Mouse (Mus musculus): ENCODE data around the gene Mchr1. TPM values are rescaled to one million over a fixed set of nuclear protein-coding genes. Genes with fewer than 3 reads are reported as not detected.

The Mchr1 gene
- total and polyA plus RNA-seq, 3 experiments, result not detected

GRCm38 (mm10) chr15:81252626-81253174, 17.4 kb downstream of the Mchr1 start:
- H3K9ac ChIP-seq (ENCODE audit: insufficient read depth, low read depth), result no peak overlapping the region
- H3K9me3 ChIP-seq (replicated peaks; ENCODE audit: low read length), result no peaks in the 10 kb centered on the region
- in situ Hi-C loops (cut with MboI; ENCODE audit: low pct_ligation_motif_present, low pct_unique_long_range_greater_than_20kb, low sequenced_read_pairs) (no loop called here), dilution Hi-C loops (cut with MboI; ENCODE audit: extremely low pct_ligation_motif_present, extremely low pct_unique_long_range_greater_than_20kb, low sequenced_read_pairs) (no loop called here)
- no peak for TF ChIP-seq USF1 (IDR thresholded peaks at IDR 0.05; ENCODE audit: low read depth, low read length)
- TF ChIP-seq ZNF384 (IDR thresholded peaks at IDR 0.05; ENCODE audit: low read depth, low read length), result no peak
- no peak for TF ChIP-seq ZC3H11A (IDR thresholded peaks at IDR 0.05; ENCODE audit: low read depth, low read length)
- TF ChIP-seq CHD2 (IDR thresholded peaks at IDR 0.05; ENCODE audit: low read length), result no peak
- no peak for TF ChIP-seq POLR2A (IDR thresholded peaks at IDR 0.05; ENCODE audit: low read depth, low read length)
- no peak for TF ChIP-seq CHD1 (IDR thresholded peaks at IDR 0.05; ENCODE audit: low read depth, low read length)
- no peak for TF ChIP-seq SIN3A (IDR thresholded peaks at IDR 0.05; ENCODE audit: low read length)
- no peak for TF ChIP-seq HCFC1 (IDR thresholded peaks at IDR 0.05; ENCODE audit: low read depth, low read length)
- no peak for TF ChIP-seq MEF2A (IDR thresholded peaks at IDR 0.05; ENCODE audit: borderline replicate concordance, low read depth, low read length)
- no peak for TF ChIP-seq ZMIZ1 (IDR thresholded peaks at IDR 0.05; ENCODE audit: low read depth, low read length)
- TF ChIP-seq TCF12 (IDR thresholded peaks at IDR 0.05; ENCODE audit: low read depth, low read length), result no peak
- TF ChIP-seq NRF1 (IDR thresholded peaks at IDR 0.05; ENCODE audit: low read depth, low read length), result no peak
- no peak for TF ChIP-seq KAT2A (IDR thresholded peaks at IDR 0.05; ENCODE audit: insufficient replicate concordance, low read length)
- no peak for TF ChIP-seq RCOR1 (conservative IDR thresholded peaks at IDR 0.05; ENCODE audit: low read depth, low read length)
- TF ChIP-seq E2F4 (IDR thresholded peaks at IDR 0.05; ENCODE audit: insufficient replicate concordance, low read depth, low read length), result no peak
- no peak for TF ChIP-seq MAX (IDR thresholded peaks at IDR 0.05; ENCODE audit: low read length)
- no peak for TF ChIP-seq MAZ (IDR thresholded peaks at IDR 0.05; ENCODE audit: low read depth, low read length)
- no peak for TF ChIP-seq USF2 (conservative IDR thresholded peaks at IDR 0.05; ENCODE audit: low read depth, low read length)
- peaks cover 2% of the 10 kb centered on the region for H3K27me3 ChIP-seq (replicated peaks)
- H3K27ac ChIP-seq (ENCODE audit: insufficient read depth, low read depth), result no peak overlapping the region
- no peaks in the 10 kb centered on the region for H3K79me2 ChIP-seq (replicated peaks; ENCODE audit: control insufficient read depth, extremely low read depth, insufficient read depth, poor library complexity, severe bottlenecking)
- no peak for DNase-seq (ENCODE audit: extremely low read depth)
- H3K4me1 ChIP-seq (ENCODE audit: control insufficient read depth in 1 of 2, insufficient read depth in 2 of 2), result peaks cover 0 to 22% of the 10 kb centered on the region in 2 experiments; a peak in 3 of 4 replicates
- no peaks in the 10 kb centered on the region for H3K36me3 ChIP-seq (replicated peaks in 1 of 2; ENCODE audit: control insufficient read depth in 1 of 2, insufficient read depth in 1 of 2, low read length in 1 of 2)
- H3K4me3 ChIP-seq (replicated peaks in 1 of 3; ENCODE audit: low read depth in 2 of 3, low read length in 2 of 3, poor library complexity in 1 of 3), result no peak overlapping the region
- H3K4me2 ChIP-seq (ENCODE audit: insufficient read depth, low read depth, poor library complexity, severe bottlenecking), result no peak overlapping the region

- Histone ChIP-seq H3K9ac (ENCODE audit: insufficient read depth, low read depth) (no peak overlapping the region), H3K4me2 (ENCODE audit: insufficient read depth, low read depth, poor library complexity, severe bottlenecking) (no peak overlapping the region), H3K36me3 (replicated peaks in 1 of 2; ENCODE audit: control insufficient read depth in 1 of 2, insufficient read depth in 1 of 2, low read length in 1 of 2) (no peaks in the 10 kb centered on the region), H3K27ac (ENCODE audit: insufficient read depth, low read depth) (no peak overlapping the region), H3K9me3 (replicated peaks; ENCODE audit: low read length) (no peaks in the 10 kb centered on the region), H3K27me3 (replicated peaks) (peaks cover 2% of the 10 kb centered on the region), H3K4me1 (ENCODE audit: control insufficient read depth in 1 of 2, insufficient read depth in 2 of 2) (peaks cover 5 to 26% of the 10 kb centered on the region in 2 experiments), H3K79me2 (replicated peaks; ENCODE audit: control insufficient read depth, extremely low read depth, insufficient read depth, poor library complexity, severe bottlenecking) (no peaks in the 10 kb centered on the region), H3K4me3 (replicated peaks in 1 of 3; ENCODE audit: low read depth in 2 of 3, low read length in 2 of 3, poor library complexity in 1 of 3) (no peak overlapping the region)
- no peak for TF ChIP-seq TCF12 (IDR thresholded peaks at IDR 0.05; ENCODE audit: low read depth, low read length)
- TF ChIP-seq CTCF (conservative IDR thresholded peaks at IDR 0.05 in 1 of 2, IDR thresholded peaks at IDR 0.05 in 1 of 2; ENCODE audit: low read depth in 2 of 2, low read length in 2 of 2), result peak in 1 of 2 experiments; percentile 45; a peak in 2 of 4 replicates
- peak; percentile 9 for TF ChIP-seq RAD21 (IDR thresholded peaks at IDR 0.05; ENCODE audit: low read depth, low read length)
- in situ Hi-C loops (cut with MboI; ENCODE audit: low pct_ligation_motif_present, low pct_unique_long_range_greater_than_20kb, low sequenced_read_pairs) (no loop called here), dilution Hi-C loops (cut with MboI; ENCODE audit: extremely low pct_ligation_motif_present, extremely low pct_unique_long_range_greater_than_20kb, low sequenced_read_pairs) (no loop called here)
- peak; percentile 14 for DNase-seq (ENCODE audit: extremely low read depth)
Observed at GRCm38 (mm10) chr15:81253585-81253984, 18.3 kb downstream of the Mchr1 start.

Data from CH12.LX (cell line).